Mouse (Mus musculus) heart, adult 2 months (tissue): ENCODE results near the gene Hmces. TPM values are rescaled to one million over a fixed set of nuclear protein-coding genes. Genes with fewer than 3 reads are reported as not detected.

ENCODE experiments used
- DNase-seq, 2 experiments: peaks; one replicate each; pipeline ENCODE4 v3.0.0; 2021
- H3K27ac ChIP-seq: fragments of 200-600 bp; 2 replicates; pipeline ENCODE4 v1.8.1; 2022
- H3K27me3 ChIP-seq: fragments of 200-500 bp; 2 replicates; pipeline ENCODE4 v1.6.1; 2012; ENCODE audit warnings: mild to moderate bottlenecking, low read length, inconsistent platforms, mixed read lengths; ENCODE audit not compliant: control insufficient read depth, insufficient read depth
- H3K36me3 ChIP-seq: fragments of 200-500 bp; 2 replicates; pipeline ENCODE4 v1.6.1; 2012; ENCODE audit warnings: low read length, inconsistent platforms; ENCODE audit not compliant: control insufficient read depth, insufficient read depth
- H3K4me1 ChIP-seq: fragments of 200-500 bp; 2 replicates; pipeline ENCODE4 v1.6.1; 2011; ENCODE audit warnings: low read length; ENCODE audit not compliant: control insufficient read depth, insufficient read depth
- H3K4me3 ChIP-seq: fragments of 200-600 bp; 2 replicates; pipeline ENCODE4 v1.8.1; 2022
- H3K79me2 ChIP-seq: fragments of 200-500 bp; replicated peaks from 2 replicates; pipeline ENCODE4 v1.6.1; 2012; ENCODE audit warnings: mild to moderate bottlenecking, inconsistent platforms, low read length, moderate library complexity, mixed read lengths; ENCODE audit not compliant: control insufficient read depth, insufficient read depth
- H3K9ac ChIP-seq: fragments of 200-500 bp; 2 replicates; pipeline ENCODE4 v1.6.1; 2012; ENCODE audit warnings: low read depth, mild to moderate bottlenecking, control low read depth, inconsistent platforms, low read length, mixed read lengths
- CTCF ChIP-seq: fragments of 200-600 bp; IDR thresholded peaks from 2 replicates; pipeline ENCODE4 v1.8.1; 2022; ENCODE audit warnings: antibody characterized with exemption, mild to moderate bottlenecking, moderate library complexity
- EP300 ChIP-seq: fragments of 200-500 bp; IDR thresholded peaks from 2 replicates; pipeline ENCODE4 v1.6.1; 2011; ENCODE audit warnings: low read depth, low read length, control low read depth; ENCODE audit not compliant: insufficient read depth
- POLR2A ChIP-seq: fragments of 200-500 bp; IDR thresholded peaks from 2 replicates; pipeline ENCODE4 v1.6.1; 2011; ENCODE audit warnings: mild to moderate bottlenecking, low read depth, low read length, control low read depth; ENCODE audit not compliant: insufficient read depth
- WGBS: fragments of 180-500 bp; shearing (Covaris S2); methylation state at CpG from one replicate; pipeline ENCODE4 v1.1.7; 2018; 5-methylcytosine and 5-hydroxymethylcytosine counted together
- intact Hi-C: fragments of 180-260 bp; cut with DNase I; formaldehyde crosslinking; loops from one replicate; pipeline ENCODE4 v1.15.1; 2025
- polyA plus RNA-seq: library from polyadenylated mRNA; depleted of rRNA; stranded (reverse); fragments of >200 nt; gene quantifications from 2 replicates; pipeline ENCODE4 v1.2.3, GENCODE M21; 2012
- total RNA-seq, 2 experiments: library from RNA; stranded (reverse); gene quantifications; 2 replicates each; pipeline ENCODE4 v1.2.3; 2021

Gene Hmces
- total and polyA plus RNA-seq, 3 experiments, result 8.2 to 9.1 (median 8.3) TPM

DNA sequence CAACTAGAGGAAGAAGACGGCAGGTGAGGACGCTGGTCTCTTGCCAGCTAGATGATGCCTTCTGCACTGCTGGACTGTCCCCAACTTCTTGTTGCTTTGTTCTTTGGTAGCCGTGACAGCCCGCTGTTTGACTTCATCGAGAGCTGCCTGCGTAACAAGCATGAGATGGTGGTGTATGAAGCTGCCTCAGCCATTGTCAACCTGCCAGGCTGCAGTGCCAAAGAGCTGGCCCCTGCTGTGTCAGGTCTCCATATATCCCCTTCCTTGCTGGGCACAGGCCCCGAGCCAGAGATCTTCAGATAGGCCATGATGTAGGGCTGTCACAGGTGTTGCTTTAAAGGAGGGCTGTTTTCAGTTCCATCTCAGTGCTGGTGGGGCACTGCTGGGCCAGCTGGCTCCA, 19.8 kb upstream of the Hmces start:
- H3K27me3 ChIP-seq, result no peaks in the 10 kb centered on the region
- WGBS, result 86% methylated on average over 7 of the region's 7 CpGs
- intact Hi-C loops, result no loop called here
- H3K79me2 ChIP-seq, result no peaks in the 10 kb centered on the region
- TF ChIP-seq EP300 (no peak), CTCF (no peak), POLR2A (no peak)
- no peak overlapping the region for H3K27ac ChIP-seq
- no peaks in the 10 kb centered on the region; the same call in 1 of the 2 replicates for H3K4me1 ChIP-seq
- no peak for DNase-seq
- no peak overlapping the region for H3K9ac ChIP-seq
- no peak overlapping the region for H3K4me3 ChIP-seq
- H3K36me3 ChIP-seq, result no peaks in the 10 kb centered on the region

DNA sequence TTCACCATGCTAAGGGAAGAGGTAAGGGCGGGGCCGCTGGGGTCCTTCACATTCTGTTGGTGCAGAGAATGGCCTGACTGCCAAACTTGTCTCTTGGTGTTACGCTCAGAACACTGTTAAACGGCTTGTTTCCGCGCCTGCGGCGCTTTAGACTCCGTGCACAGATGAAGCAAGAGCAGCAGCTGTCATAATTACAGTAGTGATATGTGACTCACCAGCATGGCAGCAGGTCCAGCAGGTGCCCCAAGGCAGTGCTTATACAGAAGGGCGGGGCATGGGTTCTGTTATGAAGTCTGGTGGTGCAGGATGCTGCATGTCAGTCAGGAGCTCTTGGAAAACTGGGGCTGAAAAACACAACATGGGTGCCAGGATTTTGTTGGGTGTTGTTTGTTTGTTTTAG, 15.7 kb upstream of the Hmces start:
- Histone ChIP-seq H3K27ac (no peak overlapping the region), H3K4me3 (no peak overlapping the region), H3K9ac (no peak overlapping the region), H3K4me1 (no peaks in the 10 kb centered on the region), H3K27me3 (no peaks in the 10 kb centered on the region), H3K36me3 (no peaks in the 10 kb centered on the region), H3K79me2 (no peaks in the 10 kb centered on the region)
- intact Hi-C loops, result no loop called here
- WGBS, result 96% methylated on average over 10 of the region's 10 CpGs
- no peak for DNase-seq
- TF ChIP-seq EP300, result no peak
- TF ChIP-seq POLR2A, result no peak
- TF ChIP-seq CTCF, result no peak

DNA sequence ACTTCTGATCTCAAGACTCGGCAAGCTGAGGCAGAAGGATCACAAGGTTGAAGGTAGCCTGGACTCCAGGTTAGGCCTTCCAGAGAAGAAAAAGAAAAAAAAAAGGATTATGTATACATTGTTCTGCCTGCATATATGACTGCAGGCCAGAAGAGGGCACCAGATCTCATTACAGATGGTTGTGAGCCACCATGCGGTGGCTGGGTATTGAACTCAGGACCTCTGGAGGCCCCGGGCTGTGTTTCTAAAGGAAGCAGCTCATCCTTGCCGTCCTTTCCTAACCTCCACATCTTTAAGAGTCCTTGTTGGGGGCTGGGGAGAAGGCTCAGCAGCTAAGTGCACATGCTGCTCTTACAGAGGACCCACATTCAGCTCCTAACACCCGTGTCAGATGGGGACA, 7.1 kb upstream of the Hmces start:
- H3K4me3 ChIP-seq, result no peak overlapping the region
- no peak overlapping the region for H3K9ac ChIP-seq
- 69% methylated on average over 5 of the region's 5 CpGs for WGBS
- no peaks in the 10 kb centered on the region for H3K79me2 ChIP-seq
- no peaks in the 10 kb centered on the region for H3K36me3 ChIP-seq
- no peak for DNase-seq
- intact Hi-C loops, result no loop called here
- TF ChIP-seq CTCF (peak; percentile 66), POLR2A (no peak)
- no peak overlapping the region for H3K27ac ChIP-seq
- no peaks in the 10 kb centered on the region for H3K4me1 ChIP-seq
- H3K27me3 ChIP-seq, result no peaks in the 10 kb centered on the region

DNA sequence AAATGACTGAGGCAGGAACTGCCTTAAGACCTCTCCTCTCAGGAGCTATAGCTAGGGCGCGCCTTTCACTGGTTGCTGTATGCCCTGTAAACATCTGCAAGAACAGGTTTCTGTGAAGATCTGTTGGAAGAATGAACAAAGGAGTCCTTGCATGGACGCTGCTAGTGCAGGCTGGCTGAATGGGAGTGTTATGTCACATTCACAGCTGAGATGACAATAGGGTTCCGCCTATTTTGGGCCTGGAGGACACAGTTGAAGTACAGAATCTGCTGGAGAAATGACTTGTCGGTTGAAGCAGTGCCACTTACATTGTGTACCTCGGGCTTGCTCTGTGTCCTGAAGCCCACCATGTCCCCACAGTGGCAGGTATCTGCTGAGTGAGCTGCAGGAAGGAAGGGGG, 4.6 kb upstream of the Hmces start:
- intact Hi-C loops, result no loop called here
- WGBS, result 86% methylated on average over 6 of the region's 6 CpGs
- no peaks in the 10 kb centered on the region for H3K36me3 ChIP-seq

DNA sequence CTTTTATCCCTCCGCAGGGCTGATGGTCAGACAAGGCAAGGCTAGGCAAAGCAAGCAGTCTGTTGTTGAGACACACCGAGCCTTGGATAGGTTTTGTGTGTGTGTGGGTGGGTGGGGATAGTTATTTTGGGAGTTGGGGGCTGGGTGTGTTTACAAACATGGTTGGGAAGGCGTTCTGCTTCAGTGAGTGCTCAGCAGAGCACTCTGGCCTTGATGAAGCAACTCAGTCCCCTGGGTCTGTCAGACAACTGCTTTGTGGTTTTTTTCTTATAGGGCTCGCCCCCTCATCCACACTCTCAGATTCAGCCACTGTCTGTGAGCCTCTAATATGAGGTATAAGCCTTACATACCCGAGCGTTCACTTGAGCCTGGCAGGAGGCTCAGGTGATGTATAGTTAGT, 2.2 kb upstream of the Hmces start:
- intact Hi-C loops, result loop anchor here (5.0 kb wide), 1 partner anchor 196 kb away; no protein-coding TSS in a partner anchor

More for the DNA sequence above, 4.6 kb upstream of the Hmces start:
- no peak overlapping the region for H3K4me3 ChIP-seq
- no peaks in the 10 kb centered on the region for H3K27me3 ChIP-seq
- no peaks in the 10 kb centered on the region for H3K4me1 ChIP-seq
- H3K9ac ChIP-seq, result no peak overlapping the region
- TF ChIP-seq POLR2A (no peak), CTCF (no peak), EP300 (no peak)
- no peaks in the 10 kb centered on the region for H3K79me2 ChIP-seq
- DNase-seq, result no peak
- H3K27ac ChIP-seq, result no peak overlapping the region

DNA sequence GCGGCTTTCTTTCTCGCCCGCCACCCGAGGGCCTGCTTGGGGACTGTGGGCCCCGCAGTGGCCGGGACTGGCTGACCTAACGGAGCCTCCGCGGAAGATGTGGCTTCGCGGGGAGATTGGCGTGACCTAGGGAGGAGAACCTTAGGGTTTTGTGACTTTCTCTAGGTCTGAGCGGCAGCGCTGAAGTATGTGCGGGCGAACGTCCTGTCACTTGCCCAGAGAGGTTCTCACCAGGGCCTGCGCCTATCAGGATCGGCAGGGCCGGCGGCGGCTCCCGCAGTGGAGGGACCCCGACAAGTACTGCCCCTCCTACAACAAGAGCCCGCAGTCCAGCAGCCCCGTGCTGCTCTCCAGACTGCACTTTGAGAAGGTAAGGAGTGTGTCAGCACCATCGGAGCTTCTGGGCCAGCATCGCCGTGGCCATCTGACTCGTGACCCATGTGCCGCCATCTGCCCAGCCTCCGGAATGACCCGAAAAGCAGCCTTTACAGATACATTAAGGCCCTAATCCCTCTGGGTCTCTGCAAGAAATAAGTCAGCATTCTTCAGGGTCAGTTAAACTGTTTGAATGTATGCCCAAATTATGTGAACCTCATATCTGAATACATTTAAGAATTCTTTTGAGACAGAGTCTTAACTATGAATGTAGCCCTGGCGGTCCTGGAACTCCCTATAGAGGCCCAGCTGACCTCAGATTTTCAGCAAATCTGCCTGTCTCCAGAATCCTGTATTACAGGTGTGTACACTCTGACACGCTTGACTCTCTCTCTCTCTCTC, 779 bp downstream of the Hmces start:
- Histone ChIP-seq H3K36me3 (peaks cover 6% of the 10 kb centered on the region), H3K4me3 (peak overlapping the region; percentile 82), H3K9ac (peak overlapping the region; percentile 89), H3K27ac (peak overlapping the region; percentile 86), H3K4me1 (peaks cover 5% of the 10 kb centered on the region), H3K27me3 (no peaks in the 10 kb centered on the region), H3K79me2 (0 out of 2 replicates have a peak, but pooled peaks cover 2% of the 10 kb centered on the region)
- intact Hi-C loops, result loop anchor here (5.0 kb wide), 1 partner anchor 193 kb away; no protein-coding TSS in a partner anchor
- 5% methylated on average over 35 of the region's 35 CpGs for WGBS
- peak in 1 of 2 experiments; percentile 72 for DNase-seq
- TF ChIP-seq EP300, result no peak
- TF ChIP-seq CTCF, result no peak
- no peak for TF ChIP-seq POLR2A

More for the DNA sequence above, 2.2 kb upstream of the Hmces start:
- 79% methylated on average over 6 of the region's 6 CpGs for WGBS
- H3K79me2 ChIP-seq, result 0 out of 2 replicates have a peak, but pooled peaks cover 2% of the 10 kb centered on the region
- H3K27ac ChIP-seq, result no peak overlapping the region
- H3K9ac ChIP-seq, result no peak overlapping the region
- TF ChIP-seq EP300, result no peak
- TF ChIP-seq CTCF, result no peak
- TF ChIP-seq POLR2A, result no peak
- H3K27me3 ChIP-seq, result no peaks in the 10 kb centered on the region
- H3K36me3 ChIP-seq, result peaks cover 4% of the 10 kb centered on the region
- no peak overlapping the region for H3K4me3 ChIP-seq
- H3K4me1 ChIP-seq, result peaks cover 5% of the 10 kb centered on the region
- DNase-seq, result no peak
